35 mouse cellular contexts compared by ENCODE assay signal in the genomic region with DNA sequence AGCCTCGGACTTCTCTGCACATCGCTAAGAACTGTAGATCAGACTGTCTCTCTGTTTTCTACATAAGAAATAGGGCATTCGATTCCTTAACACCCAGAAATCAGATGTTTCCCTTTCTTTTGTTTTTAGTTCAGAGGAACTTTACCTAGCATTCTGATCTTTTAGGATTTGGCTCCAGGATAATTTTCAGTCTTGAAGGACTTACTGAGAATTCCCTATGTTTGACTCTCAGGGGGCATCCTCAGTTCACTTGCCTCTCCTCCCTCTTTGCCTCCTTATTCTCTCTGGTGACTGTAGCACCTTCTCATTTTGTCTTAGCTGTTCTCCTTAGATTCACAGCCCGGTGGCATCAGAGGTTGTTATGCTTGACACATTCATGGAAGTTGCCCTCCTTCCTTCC.
"Had no signal": no experiment of that assay in that cellular context is flagged by ENCODE, and none has a peak within 500 bp of the region (broad histone marks: within the 10 kb centered on the region; RNA-seq: fewer than 3 reads in every experiment).

No protein-coding gene starts in this region.

- H3K4me2 ChIP-seq: heart, embryonic 11.5 days; heart, embryonic 12.5 days; heart, embryonic 13.5 days; heart, embryonic 15.5 days; hindbrain, embryonic 12.5 days; hindbrain, embryonic 13.5 days; hindbrain, embryonic 14.5 days; hindbrain, embryonic 15.5 days; intestine, embryonic 15.5 days; kidney, embryonic 15.5 days had no signal

- H3K36me3 ChIP-seq: heart, embryonic 10.5 days; heart, embryonic 12.5 days; heart, embryonic 13.5 days; heart, embryonic 15.5 days; hindbrain, embryonic 10.5 days; hindbrain, embryonic 12.5 days; hindbrain, embryonic 13.5 days; hindbrain, embryonic 15.5 days; intestine, embryonic 15.5 days; kidney, embryonic 15.5 days had no signal

- H3K27me3 ChIP-seq: heart, embryonic 12.5 days; heart, embryonic 13.5 days; heart, embryonic 15.5 days; hindbrain, embryonic 12.5 days; hindbrain, embryonic 13.5 days; hindbrain, embryonic 15.5 days; intestine, embryonic 15.5 days; kidney, embryonic 15.5 days had no signal

- H3K9me3 ChIP-seq: heart, embryonic 10.5 days; heart, embryonic 12.5 days; heart, embryonic 13.5 days; heart, embryonic 15.5 days; hindbrain, embryonic 10.5 days; hindbrain, embryonic 12.5 days; hindbrain, embryonic 13.5 days; hindbrain, embryonic 15.5 days; intestine, embryonic 15.5 days; kidney, embryonic 15.5 days had no signal

- H3K9ac ChIP-seq: heart, embryonic 12.5 days; heart, embryonic 13.5 days; heart, embryonic 15.5 days; hindbrain, embryonic 12.5 days; hindbrain, embryonic 13.5 days; hindbrain, embryonic 14.5 days; hindbrain, embryonic 15.5 days; intestine, embryonic 15.5 days; kidney, embryonic 15.5 days had no signal

- H3K4me1 ChIP-seq: heart, embryonic 10.5 days; heart, embryonic 13.5 days; heart, embryonic 15.5 days; hindbrain, embryonic 10.5 days; hindbrain, embryonic 12.5 days; hindbrain, embryonic 13.5 days; hindbrain, embryonic 15.5 days; intestine, embryonic 15.5 days; kidney, embryonic 15.5 days had no signal

- ATAC-seq: hindbrain, embryonic 16.5 days; hindbrain, postnatal 0 days; inflammation-experienced regulatory T-cells, adult 6 months; intestine, embryonic 15.5 days; intestine, embryonic 16.5 days; intestine, postnatal 0 days had no signal

- H3K27ac ChIP-seq: heart, embryonic 10.5 days; heart, embryonic 13.5 days; heart, embryonic 15.5 days; hindbrain, embryonic 10.5 days; hindbrain, embryonic 12.5 days; hindbrain, embryonic 13.5 days; hindbrain, embryonic 14.5 days; hindbrain, embryonic 15.5 days; hindbrain, postnatal 0 days; intestine, embryonic 15.5 days; kidney, embryonic 15.5 days; kidney, postnatal 0 days; layer of hippocampus, adult 2 months had no signal

- H3K4me3 ChIP-seq: heart, embryonic 10.5 days; heart, embryonic 12.5 days; heart, embryonic 13.5 days; heart, embryonic 15.5 days; hindbrain, embryonic 10.5 days; hindbrain, embryonic 12.5 days; hindbrain, embryonic 13.5 days; hindbrain, embryonic 15.5 days; intestine, embryonic 15.5 days; kidney, embryonic 15.5 days; layer of hippocampus, adult 2 months had no signal

- DNase-seq: heart, postnatal 10 days; heart, postnatal 14 days; heart, postnatal 36 days; heart, postnatal 4 days; kidney, adult 11 months; kidney, adult 18-20 months; kidney, adult 2 months; kidney, adult 8-10 months; kidney, adult 9 months; kidney, postnatal 10 days; kidney, postnatal 14 days; kidney, postnatal 25 days; kidney, postnatal 36 days; kidney, postnatal 4 days; layer of hippocampus, adult 9-11 months; layer of hippocampus, postnatal 36 days had no signal
